Mouse (Mus musculus) telencephalon, adult 2 months (tissue): ENCODE measurements at regions not wholly inside any gene's neighbourhood (a gene's known extent, or its start where the extent isn't known, plus 50 kb on each side); places are given as distances from the start of the nearest gene placed in this dataset.

Experiments used
- DNase-seq: peaks from one replicate; pipeline ENCODE4 v3.0.0-alpha.2; 2011; ENCODE audit warnings: low read depth, low spot score

GRCm38 (mm10) chr8:79587258-79587657, 52.2 kb upstream of the Otud4 start:
- DNase-seq = peak; percentile 16

GRCm38 (mm10) chr8:79584966-79585365, 54.5 kb upstream of the Otud4 start:
- DNase-seq = peak; percentile 43

DNA sequence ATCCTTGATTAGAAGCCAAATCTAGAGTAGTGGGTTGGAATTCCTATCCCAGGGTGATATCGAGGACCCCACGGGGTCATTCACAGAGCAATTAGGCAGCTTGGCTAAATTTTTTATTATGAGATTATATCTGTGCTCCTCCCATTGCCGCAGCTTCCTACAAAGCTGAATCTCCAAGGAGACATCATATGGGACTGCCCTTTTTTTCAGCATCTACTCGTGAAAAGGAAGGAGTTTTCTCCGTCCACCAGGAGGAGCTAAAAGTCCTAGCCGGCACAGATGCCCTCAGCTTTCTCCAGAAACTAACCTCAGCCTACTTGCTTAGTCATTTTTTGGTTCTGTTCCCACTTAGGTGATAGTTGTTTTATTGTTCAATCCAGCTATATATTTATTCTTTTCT, 56.1 kb upstream of the Otud4 start:
- no peak for DNase-seq

GRCm38 (mm10) chr8:79582195-79582594, 57.2 kb upstream of the Otud4 start:
- DNase-seq = no peak

GRCm38 (mm10) chr8:79576086-79576485, 63.3 kb upstream of the Otud4 start:
- no peak for DNase-seq

GRCm38 (mm10) chr8:79575175-79575734, 64.2 kb upstream of the Otud4 start:
- DNase-seq = no peak

- DNase-seq = no peak
Observed at GRCm38 (mm10) chr8:79573491-79573890, 65.9 kb upstream of the Otud4 start.

GRCm38 (mm10) chr8:79572526-79572925, 66.9 kb upstream of the Otud4 start:
- no peak for DNase-seq

GRCm38 (mm10) chr8:79563101-79563500, 76.3 kb upstream of the Otud4 start:
- no peak for DNase-seq

DNA sequence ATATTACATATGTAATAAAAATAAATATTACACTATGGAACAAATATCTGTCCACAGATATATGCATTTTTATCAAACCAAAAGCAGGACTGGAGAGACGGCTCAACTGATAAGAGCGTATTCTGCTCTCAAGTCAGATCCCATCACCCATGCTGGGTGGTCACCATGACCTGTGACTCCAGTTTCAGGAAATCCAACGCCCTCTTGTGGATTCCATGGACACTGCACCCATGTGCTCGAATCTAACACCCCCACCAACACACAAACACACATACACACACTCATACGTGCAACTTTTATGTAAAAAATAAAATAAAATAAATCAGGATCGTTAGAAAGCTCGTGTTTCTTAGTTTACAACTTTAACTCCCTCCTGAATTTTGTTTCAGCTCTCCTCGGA, 76.7 kb upstream of the Otud4 start:
- no peak for DNase-seq

- DNase-seq = peak; percentile 27
Observed at GRCm38 (mm10) chr8:79562071-79562581, 77.3 kb upstream of the Otud4 start.

DNA sequence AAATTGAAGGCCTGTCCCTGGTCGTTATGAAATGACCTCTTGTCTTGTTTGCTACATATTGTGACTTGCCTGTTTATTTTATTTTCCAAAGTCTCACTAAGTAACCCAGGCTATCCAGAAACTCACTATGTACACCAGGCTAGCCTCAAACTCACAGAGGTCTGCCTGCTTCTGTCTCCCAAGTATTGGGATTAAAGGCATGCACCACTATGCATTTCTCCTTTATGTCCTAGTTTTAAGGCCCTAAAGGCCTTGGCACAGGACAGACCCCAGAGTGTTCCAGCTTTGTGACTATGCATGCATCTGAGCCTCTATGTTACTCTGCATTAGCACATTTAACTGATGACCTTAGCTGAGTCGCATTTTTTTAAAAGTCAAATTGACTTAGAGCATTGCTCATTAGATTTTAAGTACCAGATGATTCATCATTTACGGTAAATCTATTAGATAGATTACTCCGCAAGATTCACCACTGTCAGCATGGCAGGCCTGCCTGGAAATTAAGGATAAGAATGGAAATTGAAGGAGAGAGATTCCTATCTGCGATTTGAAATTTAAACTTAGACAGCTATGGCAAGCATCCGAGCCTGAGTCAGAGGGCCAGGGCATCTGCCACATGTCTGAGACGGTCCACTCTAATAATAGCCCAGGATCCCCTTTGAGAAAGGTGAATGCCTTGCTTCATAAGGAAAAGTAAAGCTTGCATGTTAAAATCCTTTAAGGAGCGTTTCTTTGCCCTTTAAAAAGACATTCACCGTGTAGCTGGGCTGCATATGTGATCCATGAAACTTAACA, 78.0 kb upstream of the Otud4 start:
- no peak for DNase-seq

- no peak for DNase-seq
Observed at GRCm38 (mm10) chr8:79559516-79559915, 79.9 kb upstream of the Otud4 start.

- DNase-seq = no peak
Observed at GRCm38 (mm10) chr8:79554311-79554710, 85.1 kb upstream of the Otud4 start.

DNA sequence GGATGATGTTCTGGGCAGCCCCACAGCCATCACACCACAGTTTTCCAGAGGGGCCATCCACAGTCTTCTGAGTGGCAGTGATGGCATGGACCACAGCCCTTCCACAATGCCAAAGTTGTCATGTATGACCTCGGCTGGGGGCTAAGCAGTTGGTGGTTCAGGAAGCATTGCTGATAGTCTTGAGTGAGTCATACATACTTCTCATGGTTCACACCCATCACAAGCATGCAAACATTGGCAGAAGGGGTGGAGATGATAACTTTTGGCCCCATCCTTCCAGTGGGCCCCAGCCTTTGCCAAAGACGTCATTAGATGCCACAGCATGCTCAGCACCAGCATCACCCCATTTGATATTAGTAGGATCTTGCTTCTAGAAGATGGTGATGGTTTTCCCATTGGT, 89.3 kb upstream of the Otud4 start:
- DNase-seq = no peak

DNA sequence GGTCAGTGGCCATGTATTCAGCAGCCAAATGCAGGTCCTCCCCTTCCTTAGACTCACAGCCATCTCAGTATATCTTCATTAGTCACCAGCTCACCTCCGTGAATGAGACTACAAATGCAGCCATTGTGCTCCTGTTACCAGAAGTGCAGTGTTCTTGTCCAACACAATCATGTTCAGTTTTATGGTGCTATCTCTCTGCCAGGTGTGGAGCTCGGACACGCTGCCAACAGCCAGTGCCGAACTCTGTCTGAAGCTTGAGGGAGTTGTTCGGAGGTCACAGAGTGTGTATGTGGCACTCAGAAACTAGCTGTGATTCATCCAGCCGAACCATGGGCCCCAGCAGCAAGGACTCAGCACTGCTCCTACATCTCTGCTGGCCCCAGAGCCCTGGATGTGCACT, 91.3 kb upstream of the Otud4 start:
- DNase-seq = no peak

- DNase-seq = no peak
Observed at GRCm38 (mm10) chr8:79545866-79546373, 93.5 kb upstream of the Otud4 start.

GRCm38 (mm10) chr8:79542461-79542860, 97.0 kb upstream of the Otud4 start:
- DNase-seq = no peak

DNA sequence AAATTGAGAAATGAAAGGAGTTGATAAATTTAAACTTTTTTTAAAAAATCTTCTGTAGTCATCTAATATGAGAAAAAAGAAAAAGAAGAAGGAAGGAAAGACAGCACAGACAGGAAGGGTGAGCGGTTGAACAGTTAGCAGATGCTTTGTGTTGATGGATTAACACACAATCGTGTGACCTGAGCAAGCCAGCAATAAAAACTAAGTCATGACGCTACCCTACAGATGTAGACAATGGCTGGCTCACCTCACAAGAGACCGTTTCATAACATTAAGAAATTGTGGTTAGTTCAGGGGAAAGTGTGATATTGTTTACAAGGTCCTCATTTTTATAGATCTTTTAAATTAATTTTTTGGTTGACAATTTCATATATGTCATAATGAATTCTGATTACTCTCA, 99.4 kb upstream of the Otud4 start:
- DNase-seq = no peak

GRCm38 (mm10) chr8:79534271-79534889, 105.0 kb upstream of the Otud4 start:
- DNase-seq = peak; percentile 26

DNA sequence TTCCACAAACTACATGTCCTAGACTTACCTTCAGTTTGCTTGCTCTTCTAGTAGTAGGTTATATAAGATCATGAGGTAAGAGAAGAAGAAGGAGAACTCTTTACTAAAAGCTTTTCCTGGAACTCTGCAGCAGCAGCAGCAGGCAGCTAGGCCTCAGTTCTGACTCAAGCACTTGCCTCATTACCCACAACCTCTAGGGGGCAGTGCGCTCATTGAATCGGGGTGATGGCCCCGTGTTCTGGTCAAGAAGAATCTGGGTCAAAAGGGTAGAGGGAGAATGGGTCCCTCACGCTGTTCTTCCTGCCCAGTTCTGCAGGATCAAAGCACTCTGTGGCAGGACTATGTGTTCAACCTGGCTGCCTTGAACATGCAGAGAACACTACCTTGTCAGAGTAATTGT, 109.9 kb upstream of the Otud4 start:
- DNase-seq = no peak

DNA sequence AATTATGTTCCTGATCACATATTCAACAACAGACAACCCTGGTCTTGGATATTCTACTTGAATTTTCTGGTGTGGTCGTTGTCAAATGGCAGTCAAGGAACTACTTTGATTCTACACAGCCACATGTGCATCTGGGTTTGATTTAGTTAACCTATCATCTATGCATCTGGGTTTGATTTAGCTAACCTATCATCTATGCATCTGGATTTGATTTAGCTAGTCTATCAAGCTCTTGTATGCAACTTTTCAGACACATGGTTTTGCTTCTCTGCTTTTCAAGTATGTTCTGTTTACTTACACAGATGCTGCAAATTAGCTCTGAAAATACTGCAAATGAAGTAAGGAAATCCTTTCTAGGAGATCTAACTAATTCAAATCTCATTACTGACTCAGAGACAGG, 117.4 kb upstream of the Otud4 start:
- DNase-seq = no peak

- no peak for DNase-seq
Observed at GRCm38 (mm10) chr8:79518966-79519365, 119.6 kb upstream of the Smad1 start.
